Mouse (Mus musculus) Patski (cell line): ENCODE measurements around the gene Stab2. TPM values are rescaled to one million over a fixed set of nuclear protein-coding genes. Genes with fewer than 3 reads are reported as not detected.

Experiments used
- ATAC-seq: fragments of 100-300 bp; one replicate; pipeline ENCODE4 v1.8.0; 2021
- CTCF ChIA-PET: fragments of 350-600 bp; sonication (Branson Sonifier 250); formaldehyde crosslinking; loops from one replicate; lab custom pipeline; 2022; ENCODE audit warnings: inconsistent platforms; lab: Charles Lee
- POLR2A ChIA-PET: fragments of 350-600 bp; sonication (Branson Sonifier 250); formaldehyde crosslinking; loops from one replicate; lab custom pipeline; 2022; ENCODE audit warnings: antibody characterized with exemption, inconsistent platforms; lab: Charles Lee
- DNase-seq: peaks from one replicate; pipeline ENCODE4 v3.0.0-alpha.2; 2011; ENCODE audit warnings: low read depth, low spot score
- H3K27me3 ChIP-seq: fragments of 371-371 bp; one replicate; pipeline ENCODE4 v1.5.1; 2021
- CTCF ChIP-seq: fragments of 100-300 bp; IDR thresholded peaks from one replicate; pipeline ENCODE4 v1.5.1; 2021
- in situ Hi-C: fragments of 300-500 bp; cut with MboI; formaldehyde crosslinking; loops from 3 replicates; pipeline ENCODE4 v1.11.1; 2018; ENCODE audit warnings: low pct_unique_long_range_greater_than_20kb, mixed read lengths
- polyA plus RNA-seq: library from polyadenylated mRNA; unstranded; gene quantifications from one replicate; pipeline ENCODE4 v1.2.3, GENCODE M21; 2021

Gene Stab2
- polyA plus RNA-seq, 1 experiment from 2014 or later, result 0.19 TPM

DNA sequence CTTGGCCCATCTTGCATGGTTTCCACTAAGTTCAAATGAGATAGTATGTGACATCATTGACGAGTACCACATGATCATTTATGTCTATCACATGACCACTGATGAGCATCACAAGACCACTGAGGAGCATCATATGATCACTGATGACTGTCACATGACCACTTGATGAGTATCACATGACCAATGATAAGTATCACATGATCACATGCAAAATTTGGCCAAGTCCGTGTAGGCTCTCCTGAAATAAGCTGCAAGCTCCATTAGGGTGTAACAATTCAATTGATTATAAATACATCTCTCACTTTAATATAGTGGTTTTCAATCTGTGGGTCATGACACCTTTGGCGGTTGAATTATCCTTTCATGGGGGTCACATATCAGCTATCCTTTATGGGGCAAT, 52.5 kb downstream of the Stab2 start:
- DNase-seq, result no peak
- no peaks in the 10 kb centered on the region for H3K27me3 ChIP-seq
- in situ Hi-C loops, result no loop called here
- ATAC-seq, result no peak
- TF ChIP-seq CTCF, result no peak
- ChIA-PET POLR2A (no interaction called here), CTCF (no interaction called here)

DNA sequence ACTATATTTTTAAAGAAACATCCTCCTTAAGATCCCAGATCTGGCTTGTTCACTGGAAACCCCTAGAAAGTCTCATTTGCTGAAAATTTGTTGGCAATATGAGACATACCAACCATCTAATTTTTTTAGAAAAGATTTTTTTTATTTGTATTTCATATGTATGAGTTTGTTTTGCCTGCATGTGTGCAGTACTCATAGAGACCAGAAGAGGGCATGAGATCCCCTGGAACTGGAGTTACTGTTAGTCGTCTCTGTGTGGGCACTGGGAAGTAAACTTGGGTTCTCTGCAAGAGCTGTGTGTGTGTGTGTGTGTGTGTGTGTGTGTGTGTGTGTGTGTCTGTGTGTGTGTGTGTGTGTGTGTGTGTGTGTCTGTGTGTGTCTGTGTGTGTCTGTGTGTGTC, 55.1 kb downstream of the Stab2 start:
- DNase-seq, result no peak
- ATAC-seq, result no peak
- POLR2A ChIA-PET, result no interaction called here
- no peaks in the 10 kb centered on the region for H3K27me3 ChIP-seq
- in situ Hi-C loops, result no loop called here
- TF ChIP-seq CTCF, result no peak
- CTCF ChIA-PET, result interaction anchor here (1.7 kb wide), 1 partner anchor 13 kb away, joined by 4 read pairs; no protein-coding TSS in a partner anchor

DNA sequence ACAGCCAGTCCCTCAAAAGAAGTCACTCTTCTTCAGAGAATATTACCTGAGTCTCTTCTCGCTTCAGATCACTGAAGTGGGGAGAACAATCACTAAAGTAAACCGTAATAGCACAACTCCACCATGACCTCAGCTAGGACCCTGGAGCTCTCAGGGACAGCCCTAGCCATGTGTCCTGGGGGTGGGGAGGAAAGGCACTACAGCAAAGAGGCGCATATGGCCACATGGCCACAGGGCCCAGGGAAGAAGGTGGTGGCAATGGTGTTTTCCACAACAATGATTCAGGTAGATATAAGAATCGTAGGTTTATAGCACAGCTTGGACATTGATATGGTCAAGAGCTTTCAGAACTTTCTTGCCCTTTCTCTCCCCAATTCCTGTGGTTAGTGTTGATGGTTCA, 57.0 kb downstream of the Stab2 start:
- no peak for DNase-seq
- CTCF ChIA-PET, result no interaction called here
- no peak for TF ChIP-seq CTCF

DNA sequence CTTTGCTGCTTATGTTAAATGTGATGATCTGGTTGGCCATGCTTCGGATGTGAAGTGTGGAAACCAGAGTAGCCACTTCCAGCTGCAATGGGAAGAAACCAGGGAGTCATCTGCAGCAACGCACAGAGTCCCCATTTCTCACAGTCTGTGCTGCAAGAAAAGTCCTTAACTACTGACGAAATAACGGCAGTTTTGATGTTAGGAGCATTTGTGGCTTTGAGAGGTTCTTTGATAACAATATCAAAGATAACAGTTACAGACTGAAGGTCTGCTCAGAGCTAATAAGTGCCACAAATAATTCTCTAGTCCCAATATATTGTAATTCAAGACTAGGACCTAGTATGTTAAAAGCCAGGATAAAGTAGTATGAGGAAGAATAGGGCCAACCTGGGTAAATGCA, 57.9 kb downstream of the Stab2 start:
- CTCF ChIA-PET, result no interaction called here
- in situ Hi-C loops, result no loop called here
- H3K27me3 ChIP-seq, result no peaks in the 10 kb centered on the region
- no peak for TF ChIP-seq CTCF
- DNase-seq (no peak), ATAC-seq (no peak)
- POLR2A ChIA-PET, result no interaction called here

More for the DNA sequence above, 57.0 kb downstream of the Stab2 start:
- H3K27me3 ChIP-seq, result no peaks in the 10 kb centered on the region
- POLR2A ChIA-PET, result no interaction called here
- in situ Hi-C loops, result no loop called here
- no peak for ATAC-seq

DNA sequence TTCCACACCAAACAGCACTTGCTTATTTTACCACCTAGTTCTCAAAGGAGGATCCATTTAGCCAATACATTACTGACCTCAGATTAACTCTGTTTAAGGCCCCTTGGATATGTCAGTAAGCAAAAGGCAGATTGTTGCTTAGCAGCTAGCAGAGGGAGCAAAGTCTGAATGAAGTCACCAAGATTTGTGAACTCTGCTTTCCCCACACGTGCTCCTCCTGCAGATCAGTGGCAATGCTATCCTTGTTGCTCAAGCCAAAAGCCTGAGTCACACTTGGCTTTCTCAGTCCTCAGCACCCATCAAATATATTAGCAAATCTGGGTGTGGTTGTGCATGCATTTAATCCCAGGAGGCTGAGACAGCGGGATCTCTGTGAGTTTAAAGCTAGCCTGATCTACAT, 60.3 kb downstream of the Stab2 start:
- H3K27me3 ChIP-seq, result no peaks in the 10 kb centered on the region
- in situ Hi-C loops, result no loop called here
- DNase-seq, result no peak
- ChIA-PET CTCF (no interaction called here), POLR2A (no interaction called here)
- no peak for ATAC-seq
- no peak for TF ChIP-seq CTCF

DNA sequence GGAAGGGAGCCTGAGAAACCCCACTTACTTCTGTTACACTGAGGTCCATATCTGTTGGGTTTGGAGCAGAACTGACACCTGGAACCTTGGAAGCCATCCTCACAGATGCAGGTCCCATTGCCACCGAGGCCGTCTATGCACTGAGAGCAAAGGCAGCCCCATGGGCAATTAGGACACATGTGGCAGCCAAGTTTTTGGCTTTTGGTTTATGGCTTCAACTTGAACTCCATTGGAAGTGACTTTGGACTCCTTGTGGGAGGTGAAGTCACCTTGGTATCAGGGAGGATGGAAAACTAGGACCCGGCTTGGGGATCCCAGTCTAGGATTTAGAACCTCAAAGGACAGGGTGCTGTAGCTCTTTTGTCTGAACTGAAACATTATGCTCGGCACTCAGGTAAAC, 67.2 kb downstream of the Stab2 start:
- ChIA-PET POLR2A (no interaction called here), CTCF (interaction anchor here (1.1 kb wide), 1 partner anchor 12 kb away, joined by 3 read pairs; no protein-coding TSS in a partner anchor)
- TF ChIP-seq CTCF, result no peak
- no peaks in the 10 kb centered on the region for H3K27me3 ChIP-seq
- ATAC-seq (no peak), DNase-seq (no peak)
- in situ Hi-C loops, result no loop called here

DNA sequence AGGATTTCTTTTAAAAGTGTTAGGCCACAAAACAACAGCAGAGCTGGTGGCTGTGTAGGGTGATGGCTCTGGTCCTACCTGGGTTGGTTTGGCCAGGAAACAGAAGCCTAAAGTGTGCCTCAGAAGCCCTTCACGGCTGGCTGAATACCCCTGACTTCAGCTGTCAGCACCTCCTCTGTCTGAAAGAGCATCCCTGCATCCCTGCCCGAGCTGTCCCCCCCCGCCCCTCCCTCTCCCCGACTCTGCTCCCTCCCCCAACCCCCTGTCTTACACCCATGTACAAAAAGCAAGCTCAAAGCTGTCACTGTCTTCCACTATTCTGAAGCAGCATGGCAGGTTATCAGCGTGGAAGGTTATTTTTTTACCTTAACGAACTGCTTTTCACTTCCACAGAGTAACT, 73.4 kb downstream of the Stab2 start:
- CTCF ChIA-PET, result no interaction called here
- in situ Hi-C loops, result no loop called here
- no peak for TF ChIP-seq CTCF
- POLR2A ChIA-PET, result no interaction called here
- ATAC-seq (no peak), DNase-seq (no peak)
- no peaks in the 10 kb centered on the region for H3K27me3 ChIP-seq

DNA sequence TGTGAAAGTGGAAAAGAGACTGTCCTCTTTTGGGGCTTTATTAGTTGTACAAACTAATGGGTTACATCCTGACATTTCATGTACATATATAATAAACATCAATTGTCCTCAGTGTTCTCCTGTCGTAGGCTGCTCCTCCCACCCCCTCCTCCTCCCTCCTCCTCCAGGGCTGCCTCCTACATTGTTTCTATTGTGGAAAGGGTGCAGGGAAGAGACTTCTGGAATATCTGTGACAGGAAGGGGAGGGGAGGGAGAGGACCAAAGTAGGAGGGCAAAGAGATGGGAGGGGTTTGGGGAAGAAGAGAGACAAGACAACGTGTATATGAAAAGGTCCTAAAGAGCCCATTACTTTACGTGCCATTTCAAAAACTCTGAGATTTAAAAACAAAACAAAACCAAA, 73.9 kb downstream of the Stab2 start:
- in situ Hi-C loops, result no loop called here
- no peaks in the 10 kb centered on the region for H3K27me3 ChIP-seq
- POLR2A ChIA-PET, result no interaction called here
- CTCF ChIA-PET, result no interaction called here
- DNase-seq (no peak), ATAC-seq (no peak)
- no peak for TF ChIP-seq CTCF

DNA sequence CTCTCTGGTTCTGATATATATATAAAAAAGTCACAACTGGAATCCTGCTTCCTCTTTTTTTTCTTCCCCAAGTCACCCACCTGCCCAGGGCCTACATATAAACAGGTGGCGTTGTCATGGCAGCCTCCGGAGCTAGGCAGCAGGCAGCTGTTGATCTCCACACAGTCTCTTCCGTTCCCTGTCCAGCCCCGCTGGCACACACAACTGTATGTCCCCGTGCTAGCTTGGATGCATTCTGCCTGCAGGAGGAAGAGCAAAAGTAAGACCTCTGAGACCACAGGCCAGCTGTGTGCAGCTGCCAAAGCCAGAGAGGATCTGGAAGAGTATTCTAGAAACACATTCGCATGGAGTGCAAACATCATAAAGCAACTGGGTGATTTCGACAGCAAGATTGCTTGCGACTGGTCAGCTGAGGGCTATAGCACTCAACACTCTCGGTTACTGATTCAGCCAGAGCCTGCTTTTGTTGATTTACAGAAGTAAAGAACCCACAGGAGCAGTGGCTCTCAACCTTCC, 74.6 kb downstream of the Stab2 start:
- in situ Hi-C loops, result no loop called here
- ATAC-seq (no peak), DNase-seq (no peak)
- no peaks in the 10 kb centered on the region for H3K27me3 ChIP-seq
- POLR2A ChIA-PET, result no interaction called here
- no peak for TF ChIP-seq CTCF
- CTCF ChIA-PET, result no interaction called here

DNA sequence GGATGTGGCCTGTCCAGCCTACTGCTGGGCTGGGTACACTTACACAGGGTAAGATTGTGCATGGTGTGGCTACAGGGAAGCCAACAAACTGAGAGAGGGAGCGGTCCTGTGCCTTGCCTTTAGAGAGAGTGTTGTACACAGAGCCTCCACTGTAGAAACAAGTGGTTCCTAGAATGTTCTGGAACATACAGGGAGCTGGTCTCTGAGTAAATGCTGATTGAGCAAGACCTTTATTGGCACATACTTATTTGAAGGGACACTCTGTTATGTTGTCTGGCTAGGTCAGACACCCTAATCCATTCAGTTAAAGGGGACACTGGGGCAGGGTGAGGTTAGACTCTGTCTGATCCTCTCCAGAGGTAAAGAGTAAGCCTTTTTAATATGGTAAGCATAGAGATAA, 84.2 kb downstream of the Stab2 start:
- ChIA-PET POLR2A (no interaction called here), CTCF (no interaction called here)
- TF ChIP-seq CTCF, result no peak
- ATAC-seq (no peak), DNase-seq (no peak)
- in situ Hi-C loops, result no loop called here
- no peaks in the 10 kb centered on the region for H3K27me3 ChIP-seq

DNA sequence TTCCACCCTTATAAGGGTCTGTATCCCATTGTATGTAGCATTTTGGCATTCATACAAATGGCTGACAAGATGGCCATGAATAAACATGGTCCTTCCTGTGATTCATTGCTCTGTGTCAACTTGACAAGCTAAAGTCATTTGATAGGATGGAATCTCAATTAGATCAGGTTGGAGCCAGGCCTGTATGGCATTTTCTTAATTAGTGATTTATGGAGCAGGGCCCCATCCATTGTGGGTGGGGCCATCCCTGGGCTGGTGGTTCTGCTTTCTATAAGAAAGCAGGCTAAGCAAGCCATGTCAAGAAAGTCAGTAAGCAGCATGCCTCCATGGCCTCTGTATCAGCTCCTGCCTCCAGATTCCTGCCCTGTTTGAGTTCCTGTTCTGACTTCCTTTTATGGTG, 92.2 kb downstream of the Stab2 start:
- ChIA-PET CTCF (interaction anchor here (1.2 kb wide), 1 partner anchor 10 kb away, joined by 4 read pairs; no protein-coding TSS in a partner anchor), POLR2A (no interaction called here)
- ATAC-seq, result no peak
- in situ Hi-C loops, result no loop called here
- DNase-seq, result no peak
- no peak for TF ChIP-seq CTCF
- H3K27me3 ChIP-seq, result peaks cover 22% of the 10 kb centered on the region

DNA sequence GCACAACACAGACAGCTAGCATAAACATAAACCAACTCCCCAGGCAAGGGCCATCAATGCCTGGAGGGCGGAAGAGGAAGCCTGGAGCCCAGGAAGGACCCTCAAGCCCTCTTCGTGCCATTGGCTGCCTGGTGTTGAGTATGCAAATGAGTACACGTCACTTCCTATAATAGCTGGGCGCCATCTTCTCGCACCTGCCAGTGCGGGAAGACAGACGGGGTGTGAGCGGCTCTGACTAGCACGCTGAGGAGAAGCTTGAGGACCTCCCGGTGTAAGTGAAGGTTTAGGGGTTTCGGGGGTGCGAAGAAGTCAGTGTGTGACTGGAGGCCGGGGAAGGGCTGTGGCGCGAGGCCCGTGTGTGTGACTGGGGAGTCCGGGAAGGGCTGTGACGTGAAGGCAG, 99.3 kb downstream of the Stab2 start:
- DNase-seq (no peak), ATAC-seq (no peak)

More for the DNA sequence above, 99.3 kb downstream of the Stab2 start:
- H3K27me3 ChIP-seq, result peaks cover 18% of the 10 kb centered on the region
- ChIA-PET POLR2A (no interaction called here), CTCF (no interaction called here)
- in situ Hi-C loops, result no loop called here
- TF ChIP-seq CTCF, result no peak
